Mouse (Mus musculus) limb, embryonic 14.5 days (tissue): ENCODE results near the gene Shank3. TPM values are rescaled to one million over a fixed set of nuclear protein-coding genes. Genes with fewer than 3 reads are reported as not detected.

Experiments used
- ATAC-seq: fragments of 200-750 bp; cut with Nextera tagmentation; 2 replicates; pipeline ENCODE4 v1.8.0; 2017; ENCODE audit warnings: low read depth, moderate number of reproducible peaks, moderate TSS enrichment; ENCODE audit not compliant: low FRiP score
- DNase-seq: peaks from one replicate; pipeline ENCODE4 v3.0.0-alpha.2; 2015; ENCODE audit warnings: low spot score
- H3K27ac ChIP-seq: fragments of 300-500 bp; sonication (generic); replicated peaks from 2 replicates; pipeline ENCODE4 v1.5.1; 2014; ENCODE audit warnings: low read depth, mild to moderate bottlenecking, low read length, moderate library complexity, mixed read lengths
- H3K27me3 ChIP-seq: fragments of 300-500 bp; sonication (generic); 2 replicates; pipeline ENCODE4 v1.6.1; 2014; ENCODE audit warnings: low read length, mixed read lengths; ENCODE audit not compliant: control insufficient read depth, insufficient read depth
- H3K36me3 ChIP-seq: fragments of 300-500 bp; sonication (generic); 2 replicates; pipeline ENCODE4 v1.6.1; 2014; ENCODE audit warnings: mild to moderate bottlenecking, low read length, moderate library complexity, mixed read lengths; ENCODE audit not compliant: control insufficient read depth, insufficient read depth
- H3K4me1 ChIP-seq: fragments of 300-500 bp; sonication (generic); 2 replicates; pipeline ENCODE4 v1.6.1; 2014; ENCODE audit warnings: antibody characterized with exemption, low read length, mixed read lengths; ENCODE audit not compliant: control insufficient read depth, insufficient read depth
- H3K4me2 ChIP-seq: fragments of 300-500 bp; sonication (generic); replicated peaks from 2 replicates; pipeline ENCODE4 v1.6.1; 2014; ENCODE audit warnings: low read depth, mild to moderate bottlenecking, low read length, moderate library complexity; ENCODE audit not compliant: severe bottlenecking
- H3K4me3 ChIP-seq: fragments of 300-500 bp; sonication (generic); replicated peaks from 2 replicates; pipeline ENCODE4 v1.5.1; 2014; ENCODE audit warnings: low read length
- H3K9ac ChIP-seq: fragments of 300-500 bp; sonication (generic); 2 replicates; pipeline ENCODE4 v1.6.1; 2014; ENCODE audit warnings: mild to moderate bottlenecking, low read depth, low read length, moderate library complexity; ENCODE audit not compliant: severe bottlenecking
- H3K9me3 ChIP-seq: fragments of 300-500 bp; sonication (generic); 2 replicates; pipeline ENCODE4 v1.6.1; 2016; ENCODE audit warnings: low read length; ENCODE audit not compliant: control insufficient read depth
- POLR2A ChIP-seq: fragments of 200-500 bp; IDR thresholded peaks from 2 replicates; pipeline ENCODE4 v1.8.0; 2012; ENCODE audit warnings: inconsistent platforms, mild to moderate bottlenecking, moderate library complexity, borderline replicate concordance; ENCODE audit not compliant: insufficient read depth, insufficient read length; ENCODE audit errors: extremely low read depth
- WGBS: fragments of 180-500 bp; shearing (Covaris S2); extraction: QIAGEN DNeasy Blood & Tissue Kit; methylation state at CpG from one replicate; pipeline ENCODE4 v1.1.7; 2014; 5-methylcytosine and 5-hydroxymethylcytosine counted together
- polyA plus RNA-seq, 2 experiments: library from polyadenylated mRNA; depleted of rRNA in 1 of 2; stranded (reverse) in 1 of 2; unstranded in 1 of 2; fragments of >200 nt; fragmentation: Nextera tagmentation in 1 of 2; extraction: Ambion mirVana in 1 of 2; gene quantifications; 2 replicates each; pipeline versions ENCODE4 v1.2.1 to v1.2.3; 2012 to 2014

Shank3 gene
- polyA plus RNA-seq, 2 experiments = 2.4 to 18.4 TPM

GRCm38 (mm10) chr15:89572147-89572546, 72.7 kb downstream of the Shank3 start:
- Histone ChIP-seq H3K4me1 (no peaks in the 10 kb centered on the region), H3K9ac (no peak overlapping the region), H3K4me3 (no peak overlapping the region), H3K4me2 (no peak overlapping the region), H3K27me3 (no peaks in the 10 kb centered on the region), H3K27ac (no peak overlapping the region), H3K9me3 (no peaks in the 10 kb centered on the region), H3K36me3 (no peaks in the 10 kb centered on the region)
- 70% methylated on average over 8 of the region's 8 CpGs for WGBS
- ATAC-seq = no peak
- no peak for TF ChIP-seq POLR2A
- no peak for DNase-seq

GRCm38 (mm10) chr15:89582494-89582893, 83.1 kb downstream of the Shank3 start:
- no peak overlapping the region for H3K4me2 ChIP-seq
- H3K9ac ChIP-seq = no peak overlapping the region
- ATAC-seq = no peak
- peaks cover 27% of the 10 kb centered on the region for H3K36me3 ChIP-seq
- H3K27me3 ChIP-seq = no peaks in the 10 kb centered on the region
- WGBS = 92% methylated on average over 7 of the region's 7 CpGs
- no peaks in the 10 kb centered on the region for H3K9me3 ChIP-seq
- no peak for TF ChIP-seq POLR2A
- H3K4me1 ChIP-seq = no peaks in the 10 kb centered on the region
- no peak for DNase-seq
- H3K27ac ChIP-seq = no peak overlapping the region
- no peak overlapping the region for H3K4me3 ChIP-seq

GRCm38 (mm10) chr15:89585101-89585500, 85.7 kb downstream of the Shank3 start:
- 87% methylated on average over 5 of the region's 5 CpGs for WGBS
- no peak overlapping the region for H3K9ac ChIP-seq
- peaks cover 33% of the 10 kb centered on the region for H3K36me3 ChIP-seq
- ATAC-seq (no peak), DNase-seq (no peak)
- no peaks in the 10 kb centered on the region for H3K9me3 ChIP-seq
- no peaks in the 10 kb centered on the region for H3K27me3 ChIP-seq
- H3K27ac ChIP-seq = no peak overlapping the region
- no peaks in the 10 kb centered on the region for H3K4me1 ChIP-seq
- H3K4me2 ChIP-seq = no peak overlapping the region
- H3K4me3 ChIP-seq = no peak overlapping the region
- TF ChIP-seq POLR2A = no peak

- no peak for DNase-seq
- ATAC-seq = no peak
- H3K9ac ChIP-seq = no peak overlapping the region
- H3K9me3 ChIP-seq = no peaks in the 10 kb centered on the region
- no peaks in the 10 kb centered on the region; the same call in 1 of the 2 replicates for H3K4me1 ChIP-seq
- no peaks in the 10 kb centered on the region for H3K27me3 ChIP-seq
- no peak overlapping the region for H3K27ac ChIP-seq
- H3K36me3 ChIP-seq = peaks cover 33% of the 10 kb centered on the region
- no peak for TF ChIP-seq POLR2A
- 91% methylated on average over 11 of the region's 11 CpGs for WGBS
- H3K4me2 ChIP-seq = no peak overlapping the region
- H3K4me3 ChIP-seq = no peak overlapping the region
Observed at GRCm38 (mm10) chr15:89585631-89586030, 86.2 kb downstream of the Shank3 start.

GRCm38 (mm10) chr15:89589146-89589545, 89.7 kb downstream of the Shank3 start:
- Histone ChIP-seq H3K36me3 (peaks cover 18% of the 10 kb centered on the region; the same call in 1 of the 2 replicates), H3K27ac (no peak overlapping the region), H3K4me1 (peaks cover 8% of the 10 kb centered on the region), H3K4me2 (no peak overlapping the region), H3K4me3 (no peak overlapping the region), H3K9me3 (no peaks in the 10 kb centered on the region), H3K27me3 (no peaks in the 10 kb centered on the region), H3K9ac (no peak overlapping the region)
- TF ChIP-seq POLR2A = no peak
- WGBS = 88% methylated on average over 5 of the region's 5 CpGs
- DNase-seq (no peak), ATAC-seq (no peak)

GRCm38 (mm10) chr15:89591317-89591716, 91.9 kb downstream of the Shank3 start:
- H3K27ac ChIP-seq = no peak overlapping the region

More at GRCm38 (mm10) chr15:89591317-89591716, 91.9 kb downstream of the Shank3 start:
- peaks cover 17% of the 10 kb centered on the region; the same call in 1 of the 2 replicates for H3K36me3 ChIP-seq
- no peak for DNase-seq
- WGBS = 2% methylated on average over 30 of the region's 30 CpGs
- H3K4me1 ChIP-seq = peaks cover 8% of the 10 kb centered on the region
- H3K9me3 ChIP-seq = no peaks in the 10 kb centered on the region
- peak overlapping the region; percentile 73 for H3K9ac ChIP-seq
- peak overlapping the region; percentile 82 for H3K4me2 ChIP-seq
- no peak for TF ChIP-seq POLR2A
- 0 out of 2 replicates have a peak, but pooled peaks have one; percentile 4 for ATAC-seq
- H3K27me3 ChIP-seq = no peaks in the 10 kb centered on the region
- H3K4me3 ChIP-seq = peak overlapping the region; percentile 70
